Mouse (Mus musculus) kidney, postnatal 4 days (tissue): ENCODE measurements at regions not wholly inside any gene's neighbourhood (a gene's known extent, or its start where the extent isn't known, plus 50 kb on each side); places are given as distances from the start of the nearest gene placed in this dataset.
A peak's percentile ranks its signal among the peaks of the same experiment; 100 is the strongest.

ENCODE experiments used
- DNase-seq, 2 experiments: peaks; one replicate each; pipeline ENCODE4 v3.0.0; 2021; ENCODE audit warnings: mixed read lengths in 2 of 2

GRCm38 (mm10) chr1:108797053-108797801, 1185.0 kb upstream of the Cdh7 start:
- no peak for DNase-seq

GRCm38 (mm10) chr1:108800101-108800500, 1182.1 kb upstream of the Cdh7 start:
- no peak for DNase-seq

- DNase-seq: peak in 1 of 2 experiments; percentile 1
Measured at GRCm38 (mm10) chr1:108827238-108827637, 1155.0 kb upstream of the Cdh7 start.
